Mouse (Mus musculus) hematopoietic multipotent progenitor cell, adult 10-12 weeks (in vitro differentiated cells): Measurements from ENCODE around the gene Tspan6. TPM values are rescaled to one million over a fixed set of nuclear protein-coding genes. Genes with fewer than 3 reads are reported as not detected.

Experiments used
- polyA plus RNA-seq: library from polyadenylated mRNA; stranded (reverse); fragments of >175 nt; gene quantifications from 2 replicates; pipeline ENCODE4 v1.2.3, GENCODE M21; 2012; ENCODE audit warnings: low replicate concordance

Gene Tspan6
- polyA plus RNA-seq = 0.24 TPM in 1 of 2 replicates, not detected in the other

DNA sequence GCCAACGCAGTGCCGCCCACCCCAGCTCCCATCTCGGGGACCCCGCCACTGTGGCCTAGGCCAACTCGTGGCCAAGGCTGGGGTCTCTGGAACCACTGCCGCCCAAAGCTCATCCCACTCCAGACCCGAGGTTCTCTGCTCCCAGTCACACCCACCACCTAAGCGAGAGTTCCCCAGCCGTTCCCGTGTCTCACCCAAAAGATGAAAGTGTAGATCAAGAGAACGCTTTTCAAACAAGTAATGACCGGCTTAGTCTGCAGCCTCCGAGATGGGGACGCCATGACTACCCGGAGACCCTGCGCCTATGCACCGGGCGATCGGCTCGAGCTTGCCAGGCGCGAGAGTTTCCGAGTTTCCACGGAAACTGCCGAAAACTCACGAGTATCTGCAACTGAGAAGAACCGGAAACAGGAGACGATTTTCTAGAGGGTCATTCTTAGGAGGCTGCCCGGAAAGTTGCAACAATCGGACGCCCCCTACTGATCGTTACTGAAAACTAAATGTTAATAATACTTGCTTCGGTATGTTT, at the start of gene Tspan6:
Tspan6 (minus strand) TSS at position 416 of the 529 bp plus-strand sequence.

DNA sequence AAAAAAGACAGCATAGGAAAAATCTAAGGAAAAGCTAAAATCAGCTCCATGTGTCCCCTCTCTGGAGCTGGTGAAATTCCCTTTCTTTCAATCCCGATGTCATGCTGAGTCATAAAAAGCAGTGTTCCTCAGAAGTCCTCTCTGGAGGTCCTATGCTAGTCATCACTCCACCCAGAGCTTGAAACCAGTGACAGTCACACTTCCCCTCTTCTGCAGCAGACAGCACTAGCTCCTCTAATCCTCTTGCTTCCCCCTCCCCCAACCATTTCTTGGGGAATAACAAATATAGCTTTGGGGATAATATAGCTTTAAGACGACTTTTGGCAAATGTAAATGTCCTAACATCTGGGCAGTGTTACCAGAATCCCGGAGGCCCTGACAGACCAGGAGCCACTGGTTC, 10.0 kb upstream of the Tspan6 start, which contains the start of gene Srpx2:
Srpx2 (plus strand) TSS at position 166 of the 400 bp plus-strand sequence.

DNA sequence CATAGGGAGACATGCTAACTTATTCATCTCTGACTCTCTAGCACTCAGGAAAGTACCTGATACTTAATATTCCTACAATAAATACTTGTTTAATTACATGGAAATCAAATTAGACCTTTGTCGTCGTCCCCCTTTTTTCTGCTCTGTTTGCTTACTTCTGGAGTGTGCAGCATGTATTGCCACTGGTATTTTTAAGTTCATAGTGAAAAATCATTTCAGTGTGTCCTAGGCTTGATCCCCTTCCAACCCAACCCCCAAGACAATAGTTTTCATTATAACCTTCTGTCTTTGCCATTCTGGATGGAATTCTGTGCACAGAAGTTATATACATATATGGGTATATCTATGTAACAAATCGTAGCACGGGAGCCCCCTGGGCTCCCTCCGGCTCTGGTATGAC, 47.5 kb downstream of the Tspan6 start, which contains the start of gene Tnmd:
Tnmd (plus strand) TSS at position 301 of the 400 bp plus-strand sequence.

Other genes starting within 250 kb of the Tspan6 start
- 0.02 and 0.03 TPM in 2 replicates for gene Pcdh19, start 209.4 kb downstream of the Tspan6 start, polyA plus RNA-seq
- not detected in 2 replicates for gene Tnmd, start 47.4 kb downstream of the Tspan6 start, polyA plus RNA-seq
- not detected in 2 replicates for gene Srpx2, start 10.0 kb upstream of the Tspan6 start, polyA plus RNA-seq
- gene Sytl4, start 83.4 kb upstream of the Tspan6 start, polyA plus RNA-seq = 0.11 TPM in 1 of 2 replicates, not detected in the other
- 8.7 and 23.8 TPM in 2 replicates for gene Cstf2, start 160.8 kb upstream of the Tspan6 start, polyA plus RNA-seq